Mouse (Mus musculus): ENCODE measurements around the gene Cerkl. TPM values are rescaled to one million over a fixed set of nuclear protein-coding genes. Genes with fewer than 3 reads are reported as not detected.

The Cerkl gene
- 3.4 TPM for polyA plus RNA-seq (2017; shearing (Covaris generic))

DNA sequence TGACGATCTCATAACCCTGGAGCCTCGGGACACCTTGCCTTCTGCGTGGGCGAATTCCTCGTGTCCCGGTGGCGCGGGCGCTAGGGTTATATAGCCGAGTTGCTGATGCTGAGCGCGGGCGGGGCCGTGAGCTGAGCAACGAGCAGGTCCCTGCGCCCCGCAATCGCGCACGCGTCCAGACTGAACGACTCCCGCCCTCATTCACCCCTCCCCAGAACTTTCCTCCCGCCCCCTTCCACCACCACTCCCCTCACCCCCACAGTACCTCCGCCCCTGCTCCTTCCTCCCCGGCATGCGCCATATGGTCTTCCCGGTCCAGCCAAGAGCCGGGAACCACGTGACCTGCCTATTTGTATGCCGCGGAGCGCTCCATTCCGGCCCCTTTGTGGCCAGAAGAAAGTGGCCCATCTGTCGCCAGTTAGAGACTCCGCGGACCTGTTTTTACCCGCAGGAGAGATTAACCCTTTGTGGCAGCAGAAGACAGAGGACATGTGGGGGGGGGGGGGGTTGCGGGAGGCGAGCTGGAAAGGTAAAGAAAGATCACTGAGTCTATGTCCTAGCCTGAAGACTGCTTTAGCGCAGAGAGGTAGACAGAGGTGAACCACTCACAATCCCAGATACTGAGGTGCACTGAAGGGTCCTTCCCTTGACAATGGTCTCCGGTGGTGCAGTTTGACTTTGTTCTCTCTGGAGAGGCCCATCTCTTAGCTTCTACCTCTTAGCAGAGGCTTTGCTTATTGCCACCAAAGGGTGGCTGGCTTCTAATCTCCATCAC, at the start of gene Cerkl, which contains the start of gene Neurod1:
TSS of gene Cerkl (minus strand) at position 211 of the 775 bp plus-strand sequence.
TSS of gene Neurod1 (minus strand) at position 177 of the 775 bp plus-strand sequence.

Other genes with a start within 250 kb of the Cerkl start
- gene Itga4, start 201.4 kb downstream of the Cerkl start, polyA plus RNA-seq (2017; shearing (Covaris generic)) = 70.7 TPM
- gene Neurod1, start within 50 bp of the Cerkl start, polyA plus RNA-seq (2017; shearing (Covaris generic)) = not detected
- 9.6 TPM for gene Itprid2, start 178.6 kb upstream of the Cerkl start, polyA plus RNA-seq (2017; shearing (Covaris generic))

All from naive thymus-derived CD4-positive, alpha-beta T cell, adult 5 months (primary cell).